ENCODE assay signal across 8 mouse cellular contexts in genomic region chr2:11602506-11603489, GRCm38 (mm10). TPM values are rescaled to one million over a fixed set of nuclear protein-coding genes. Genes with fewer than 3 reads are reported as not detected.
A peak's percentile ranks its signal among the peaks of the same experiment; 100 is the strongest.
DNase-seq lines count a peak whose midpoint lies in the region; ATAC-seq lines count a peak whose summit lies in the region.

No protein-coding gene starts in this region.

- no peaks in the 10 kb centered on the region for H3K27me3 ChIP-seq in heart, embryonic 13.5 days (replicated peaks)
- H3K27me3 ChIP-seq in liver, embryonic 12.5 days (replicated peaks), result no peaks in the 10 kb centered on the region
- H3K27me3 ChIP-seq in stomach, embryonic 15.5 days (replicated peaks), result no peaks in the 10 kb centered on the region

- peak; percentile 98 for DNase-seq in CD4-positive, CD25-positive, alpha-beta regulatory T cell, adult 2 months (ENCODE audit: low read depth, low spot score)
- DNase-seq in fat pad, adult 2 months (ENCODE audit: extremely low read depth, low read depth, low spot score), result peak; percentile 52
- peak; percentile 97 for DNase-seq in kidney, postnatal 10 days
- peak; percentile 92 to 94 for DNase-seq in natural killer cell, adult 2 months (ENCODE audit: low spot score in 2 of 2)

- under 1% methylated on average over 78 of the region's 78 CpGs for WGBS in heart, embryonic 13.5 days
- under 1% methylated on average over 78 of the region's 78 CpGs for WGBS in liver, embryonic 12.5 days (ENCODE audit: insufficient replicate concordance)
- WGBS in stomach, embryonic 15.5 days, result under 1% methylated on average over 78 of the region's 78 CpGs

- peak overlapping the region; percentile 83 for H3K4me3 ChIP-seq in brown adipose tissue, adult 24 weeks (ENCODE audit: insufficient read depth, low read depth, low read length)
- peak overlapping the region; percentile 86 for H3K4me3 ChIP-seq in heart, embryonic 13.5 days
- peak overlapping the region; percentile 94 for H3K4me3 ChIP-seq in liver, embryonic 12.5 days
- peak overlapping the region; percentile 99 for H3K4me3 ChIP-seq in stomach, embryonic 15.5 days (replicated peaks)

- H3K36me3 ChIP-seq in heart, embryonic 13.5 days, result peaks cover 34% of the 10 kb centered on the region
- peaks cover 32% of the 10 kb centered on the region for H3K36me3 ChIP-seq in liver, embryonic 12.5 days
- H3K36me3 ChIP-seq in stomach, embryonic 15.5 days, result peaks cover 16% of the 10 kb centered on the region

- peak overlapping the region; percentile 36 for H3K27ac ChIP-seq in brown adipose tissue, adult 24 weeks (replicated peaks; ENCODE audit: low read depth, low read length)
- H3K27ac ChIP-seq in heart, embryonic 13.5 days (replicated peaks), result peak overlapping the region; percentile 56
- H3K27ac ChIP-seq in liver, embryonic 12.5 days, result peak overlapping the region; percentile 78
- peak overlapping the region; percentile 59; the same call in 1 of the 2 replicates for H3K27ac ChIP-seq in stomach, embryonic 15.5 days

- H3K4me2 ChIP-seq in heart, embryonic 13.5 days, result peak overlapping the region; percentile 89
- peak overlapping the region; percentile 80 for H3K4me2 ChIP-seq in liver, embryonic 12.5 days
- peak overlapping the region; percentile 69 for H3K4me2 ChIP-seq in stomach, embryonic 15.5 days

- peaks cover 7% of the 10 kb centered on the region; the same call in 1 of the 2 replicates for H3K4me1 ChIP-seq in brown adipose tissue, adult 24 weeks (ENCODE audit: control insufficient read depth, insufficient read depth, insufficient read length, low read length)
- H3K4me1 ChIP-seq in heart, embryonic 13.5 days, result peaks cover 14% of the 10 kb centered on the region
- peaks cover 20% of the 10 kb centered on the region for H3K4me1 ChIP-seq in liver, embryonic 12.5 days
- peaks cover 6% of the 10 kb centered on the region; the same call in 1 of the 2 replicates for H3K4me1 ChIP-seq in stomach, embryonic 15.5 days

- ATAC-seq in heart, embryonic 13.5 days (ENCODE audit: extremely low read depth, insufficient number of reproducible peaks, low FRiP score, low TSS enrichment), result peak; percentile 94
- peak; percentile 98 for ATAC-seq in liver, embryonic 12.5 days
- peak; percentile 98 for ATAC-seq in stomach, embryonic 15.5 days (ENCODE audit: insufficient read depth, low FRiP score, low read depth)

- peak overlapping the region; percentile 94 for H3K9ac ChIP-seq in heart, embryonic 13.5 days
- peak overlapping the region; percentile 95 for H3K9ac ChIP-seq in liver, embryonic 12.5 days
- peak overlapping the region; percentile 99 for H3K9ac ChIP-seq in stomach, embryonic 15.5 days

- no peaks in the 10 kb centered on the region for H3K9me3 ChIP-seq in heart, embryonic 13.5 days
- H3K9me3 ChIP-seq in liver, embryonic 12.5 days (replicated peaks), result no peaks in the 10 kb centered on the region
- no peaks in the 10 kb centered on the region for H3K9me3 ChIP-seq in stomach, embryonic 15.5 days

RNA-seq across cellular contexts. Expression of gene Rbm17, which starts 1.2 kb away (rescaled TPM):
- 45.1 and 48.5 TPM in 2 replicates for polyA plus RNA-seq in brown adipose tissue, adult 24 weeks (2012; ENCODE audit: insufficient read depth, insufficient read length, missing spikeins)
- polyA plus RNA-seq in heart, embryonic 13.5 days (2015; fragmentation: Nextera tagmentation; extraction: Ambion mirVana), result 83.5 and 85.8 TPM in 2 replicates
- 107 and 108 TPM in 2 replicates for polyA plus RNA-seq in liver, embryonic 12.5 days (2016; fragmentation: Nextera tagmentation; extraction: Ambion mirVana)
- 125 and 132 TPM in 2 replicates for polyA plus RNA-seq in stomach, embryonic 15.5 days (2015; fragmentation: Nextera tagmentation; extraction: Ambion mirVana)

RNA-seq across cellular contexts. Expression of gene Gm17490, which starts 23.3 kb away (rescaled TPM):
- not detected in 2 replicates for polyA plus RNA-seq in brown adipose tissue, adult 24 weeks (2012; ENCODE audit: insufficient read depth, insufficient read length, missing spikeins)
- polyA plus RNA-seq in heart, embryonic 13.5 days (2015; fragmentation: Nextera tagmentation; extraction: Ambion mirVana), result not detected in 2 replicates
- not detected in 2 replicates for polyA plus RNA-seq in liver, embryonic 12.5 days (2016; fragmentation: Nextera tagmentation; extraction: Ambion mirVana)
- polyA plus RNA-seq in stomach, embryonic 15.5 days (2015; fragmentation: Nextera tagmentation; extraction: Ambion mirVana), result not detected in 2 replicates

RNA-seq across cellular contexts. Expression of gene Il2ra, which starts 39.8 kb away (rescaled TPM):
- 0.32 and 2.0 TPM in 2 replicates for polyA plus RNA-seq in brown adipose tissue, adult 24 weeks (2012; ENCODE audit: insufficient read depth, insufficient read length, missing spikeins)
- 0.29 TPM in 1 of 2 replicates, not detected in the other for polyA plus RNA-seq in heart, embryonic 13.5 days (2015; fragmentation: Nextera tagmentation; extraction: Ambion mirVana)
- not detected in 2 replicates for polyA plus RNA-seq in liver, embryonic 12.5 days (2016; fragmentation: Nextera tagmentation; extraction: Ambion mirVana)
- polyA plus RNA-seq in stomach, embryonic 15.5 days (2015; fragmentation: Nextera tagmentation; extraction: Ambion mirVana), result 0.04 TPM in 1 of 2 replicates, not detected in the other

RNA-seq across cellular contexts. Expression of gene Pfkfb3, which starts 48.9 kb away (rescaled TPM):
- 190 and 226 TPM in 2 replicates for polyA plus RNA-seq in brown adipose tissue, adult 24 weeks (2012; ENCODE audit: insufficient read depth, insufficient read length, missing spikeins)
- polyA plus RNA-seq in heart, embryonic 13.5 days (2015; fragmentation: Nextera tagmentation; extraction: Ambion mirVana), result 12.8 and 14.8 TPM in 2 replicates
- polyA plus RNA-seq in liver, embryonic 12.5 days (2016; fragmentation: Nextera tagmentation; extraction: Ambion mirVana), result 10.3 and 11.7 TPM in 2 replicates
- 17.1 and 19.7 TPM in 2 replicates for polyA plus RNA-seq in stomach, embryonic 15.5 days (2015; fragmentation: Nextera tagmentation; extraction: Ambion mirVana)

Comparison
In these comparisons a context has a peak if more than half of its experiments do, and no peak if none do; other contexts are left out.
1. Peak in every context shown above with its lines: DNase-seq, ATAC-seq, H3K4me3 ChIP-seq and H3K27ac ChIP-seq.